Mouse (Mus musculus): Measurements from ENCODE around the gene Nfix.

Gene Nfix

DNA sequence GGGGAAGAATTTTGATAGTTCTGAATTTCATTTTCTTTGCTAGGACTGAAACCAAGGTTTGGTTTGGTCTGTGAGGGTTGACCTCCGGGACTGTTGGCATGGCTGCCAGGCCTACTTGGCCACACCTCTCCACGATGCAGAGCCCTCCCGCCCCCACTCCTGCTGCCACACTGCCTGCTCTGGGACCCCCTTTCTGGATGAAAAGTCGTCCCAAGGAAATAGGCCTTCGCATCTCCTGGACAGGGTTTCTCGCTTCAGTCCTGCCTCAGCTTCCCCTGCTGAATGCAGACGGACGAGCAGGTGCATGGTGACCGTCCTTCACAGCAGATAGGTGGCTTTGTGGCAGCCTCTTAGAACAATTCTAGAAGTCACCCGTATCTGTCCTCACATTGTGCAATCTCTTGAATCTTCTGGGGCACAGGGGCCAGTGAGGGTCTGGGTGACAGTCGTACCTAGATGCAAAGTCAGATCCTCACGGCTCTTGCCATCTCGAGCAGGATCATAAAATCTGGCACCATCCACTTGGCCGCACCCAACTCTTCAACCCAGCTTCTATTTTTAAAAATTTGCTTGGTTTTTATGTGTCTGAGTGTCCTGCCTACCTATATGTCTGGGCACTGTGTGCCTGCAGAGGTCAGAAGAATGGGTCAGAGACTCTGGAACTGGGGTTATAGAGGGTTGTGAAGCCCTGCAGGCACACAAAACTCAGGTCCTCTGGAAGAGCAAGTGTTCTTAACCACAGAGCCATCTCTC, 31.6 kb downstream of the Nfix start:
- DNase-seq (ENCODE audit: low read depth, low spot score) = no peak

DNA sequence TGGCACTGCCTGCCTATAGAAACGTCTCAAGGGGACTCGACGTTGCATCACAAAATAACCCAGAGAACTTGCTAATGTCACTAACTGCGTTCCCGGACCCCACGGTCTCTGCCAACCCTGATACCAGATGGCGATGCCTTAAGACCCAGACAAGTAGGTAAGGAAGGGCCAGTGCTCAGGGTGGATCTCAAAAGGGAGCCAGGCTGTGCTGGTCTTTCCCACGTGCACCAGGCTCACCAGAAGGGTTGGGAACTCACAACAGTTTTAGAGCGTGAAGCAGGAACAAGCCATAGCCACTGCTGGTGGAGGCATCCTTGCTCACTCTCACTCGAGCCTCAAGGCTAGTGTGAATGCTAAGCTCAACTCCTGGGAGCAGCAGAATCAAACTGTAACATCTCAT, 32.9 kb downstream of the Nfix start:
- no peak for DNase-seq (ENCODE audit: low read depth, low spot score)

DNA sequence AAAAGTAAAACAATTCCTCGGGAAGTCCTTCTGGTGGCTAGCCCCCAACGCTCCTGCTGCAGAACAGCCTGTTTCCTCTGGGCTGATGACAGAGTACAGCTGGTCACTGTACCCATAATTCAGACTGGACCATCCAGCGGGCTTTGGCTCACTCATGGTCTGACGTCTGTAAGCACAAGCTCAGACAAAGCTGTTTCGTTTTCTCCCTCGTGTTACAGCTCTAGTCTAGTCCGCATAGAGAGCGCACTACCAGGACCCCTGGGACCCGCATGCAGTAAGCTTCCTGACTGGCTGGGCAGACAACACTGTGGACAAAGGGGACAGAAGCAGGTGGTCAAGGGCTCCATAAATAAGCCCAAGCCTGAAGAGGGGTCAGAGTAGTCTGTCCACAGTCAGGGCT, 33.7 kb downstream of the Nfix start:
- DNase-seq (ENCODE audit: low read depth, low spot score) = no peak

DNA sequence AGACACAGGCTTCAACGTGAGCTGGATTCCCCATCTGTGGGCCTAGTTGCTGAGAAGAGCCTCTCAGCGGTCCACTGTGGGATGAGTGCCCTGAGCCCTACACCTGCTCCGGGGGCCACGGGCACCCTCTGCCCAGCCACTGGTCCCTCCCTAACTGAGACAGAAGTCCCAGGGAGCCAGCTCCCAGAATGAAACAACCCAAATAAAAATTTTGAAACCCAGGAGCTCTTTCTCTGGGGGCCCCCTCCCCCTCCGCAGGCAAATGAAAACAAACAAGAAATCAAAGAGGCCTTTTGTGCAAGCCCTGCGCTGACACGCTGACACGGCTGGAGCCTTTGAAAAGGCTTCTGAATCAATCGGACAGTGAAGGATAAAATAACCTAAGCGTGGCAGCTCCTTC, 34.5 kb downstream of the Nfix start:
- no peak for DNase-seq (ENCODE audit: low read depth, low spot score)

DNA sequence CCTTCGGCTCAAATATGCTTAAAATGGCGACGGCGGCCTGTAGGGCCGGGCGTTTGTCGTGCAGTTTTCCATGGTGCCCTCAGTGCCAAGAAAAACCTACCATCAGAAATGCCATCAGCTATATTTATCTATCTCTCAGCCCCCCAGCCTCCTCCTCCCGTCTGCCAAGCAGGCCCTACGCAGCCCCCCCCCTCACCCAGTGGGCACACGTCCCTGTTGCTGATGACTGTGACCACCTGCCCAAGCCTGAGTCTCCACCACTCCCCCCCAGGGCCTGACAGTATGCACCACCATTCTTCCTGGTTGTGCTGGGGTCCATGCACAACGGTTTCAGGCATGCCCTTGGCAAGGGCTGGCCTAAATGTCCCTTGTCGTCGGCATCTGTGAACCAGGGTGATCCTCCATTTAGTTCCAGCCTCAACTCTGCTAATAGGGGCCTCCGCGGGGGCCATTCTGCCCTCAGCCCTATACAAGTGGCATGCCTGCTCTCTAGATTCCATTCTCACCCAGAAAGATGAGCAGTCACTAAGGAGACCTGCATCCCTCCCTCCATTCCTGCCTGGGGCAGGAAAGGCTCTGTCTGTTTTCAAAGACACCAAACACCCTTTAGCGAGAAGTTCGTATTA, 35.2 kb downstream of the Nfix start:
- no peak for DNase-seq (ENCODE audit: low read depth, low spot score)

DNA sequence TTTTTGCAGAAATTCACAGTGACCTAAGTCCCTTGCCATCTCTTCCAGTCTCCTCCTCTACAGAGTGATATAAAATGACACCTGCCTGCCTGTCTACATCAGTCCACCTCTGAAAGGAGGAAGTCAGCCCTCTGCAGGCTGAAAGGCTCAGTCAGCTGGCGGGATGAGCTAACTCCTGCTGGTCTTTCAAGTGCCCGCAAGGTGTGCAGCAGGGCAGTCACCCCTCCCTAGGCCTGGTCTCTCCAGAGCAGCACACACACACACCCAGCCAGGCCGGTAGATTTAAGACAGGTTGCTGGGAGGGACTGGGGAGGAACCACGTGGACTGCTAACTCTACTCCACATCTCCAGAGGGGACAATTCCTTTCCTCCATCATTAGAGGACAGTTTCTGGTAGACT, 36.0 kb downstream of the Nfix start:
- DNase-seq (ENCODE audit: low read depth, low spot score) = no peak

DNA sequence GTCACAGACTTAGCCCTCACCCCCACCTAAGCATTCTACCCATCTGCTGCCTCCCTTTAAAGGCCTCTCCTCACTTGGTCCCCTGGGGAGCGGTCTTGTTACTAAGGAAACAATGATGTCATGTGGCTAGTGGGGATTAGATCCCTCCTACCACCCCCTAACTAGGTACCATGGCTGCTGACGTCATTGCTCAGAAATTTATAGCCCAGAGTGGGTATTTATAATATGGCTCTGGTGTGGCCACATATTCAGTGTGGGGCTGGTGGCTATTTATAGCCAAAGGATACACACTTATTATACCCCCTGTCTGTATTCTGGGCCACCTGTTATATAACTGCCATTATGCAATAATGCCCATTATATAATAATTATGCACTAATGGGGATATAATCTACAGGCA, 39.2 kb downstream of the Nfix start:
- no peak for DNase-seq (ENCODE audit: low read depth, low spot score)

DNA sequence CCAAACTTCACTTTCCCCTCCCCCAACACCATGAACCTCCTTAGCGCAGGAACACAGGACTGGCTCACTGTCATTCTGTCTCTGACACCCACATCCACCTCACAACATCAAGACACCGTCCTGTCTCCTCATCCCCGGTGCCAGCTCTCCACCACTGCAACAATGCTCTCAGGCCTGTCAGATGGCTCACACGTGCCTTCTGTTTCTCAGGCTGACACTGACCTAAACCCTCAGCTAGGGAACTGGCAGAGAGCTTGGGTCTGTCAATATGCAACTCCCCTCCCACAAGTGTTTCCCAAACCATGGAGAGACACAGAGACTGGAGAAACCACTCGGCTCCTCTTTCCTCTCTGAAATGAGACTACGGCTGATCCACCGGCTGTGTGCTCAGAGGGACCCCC, 39.7 kb downstream of the Nfix start:
- no peak for DNase-seq (ENCODE audit: low read depth, low spot score)

DNA sequence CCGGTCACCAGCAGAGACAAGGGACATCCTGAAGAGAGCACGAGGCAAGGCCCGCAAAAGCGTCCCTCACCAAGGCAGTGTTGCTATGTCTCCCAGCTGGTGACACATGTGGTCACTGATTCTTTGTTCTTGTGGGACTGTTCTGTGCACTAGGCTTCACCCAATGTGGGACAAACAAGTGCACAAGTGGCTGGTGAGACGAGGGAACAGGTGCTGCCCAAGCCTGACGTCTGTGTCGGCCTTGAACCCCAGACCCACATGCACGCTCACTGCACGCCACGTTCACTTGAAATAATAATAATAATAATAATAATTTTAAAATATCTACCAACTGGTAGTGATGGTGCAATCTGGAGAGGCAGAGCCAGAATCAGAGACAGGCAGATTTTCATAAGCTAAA, 40.4 kb downstream of the Nfix start:
- no peak for DNase-seq (ENCODE audit: low read depth, low spot score)

DNA sequence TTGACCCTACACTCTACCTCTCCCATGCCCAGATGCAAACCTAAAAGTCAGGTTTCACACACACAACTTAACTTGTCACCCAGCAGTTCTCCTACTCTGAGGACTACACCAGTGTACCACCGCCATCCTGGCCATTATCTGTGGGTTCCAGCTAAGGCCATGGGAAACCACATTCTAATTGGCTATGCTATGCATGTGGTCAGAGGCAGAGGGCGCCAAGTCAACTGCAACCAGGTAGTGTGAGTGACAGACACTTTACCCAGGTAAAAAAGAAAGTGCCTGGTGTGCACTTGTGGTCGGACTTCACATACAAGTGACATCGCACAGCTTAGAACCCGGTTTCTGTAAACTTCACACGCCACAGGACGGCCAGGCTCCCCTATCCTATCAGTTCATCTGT, 41.0 kb downstream of the Nfix start:
- DNase-seq (ENCODE audit: low read depth, low spot score) = peak; percentile 53

DNA sequence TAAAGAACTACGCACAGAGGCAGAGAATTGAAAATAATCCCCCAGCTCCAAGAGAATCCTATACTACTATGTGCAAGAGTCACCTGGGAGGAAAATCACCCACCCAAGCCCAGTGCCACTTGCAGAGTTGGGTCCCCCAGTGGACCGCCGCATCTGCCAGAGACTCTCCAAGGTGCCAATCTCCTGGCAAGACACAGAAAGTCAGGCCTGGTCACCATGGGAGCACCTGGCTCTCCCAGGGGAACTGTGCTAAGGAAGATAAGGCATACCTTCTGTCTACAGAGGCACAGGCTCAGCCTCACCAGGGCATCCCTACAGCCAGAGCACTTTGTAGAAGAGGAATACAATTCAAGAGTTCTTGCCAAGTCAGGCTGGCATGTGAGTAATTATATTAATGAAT, 41.8 kb downstream of the Nfix start:
- DNase-seq (ENCODE audit: low read depth, low spot score) = no peak

DNA sequence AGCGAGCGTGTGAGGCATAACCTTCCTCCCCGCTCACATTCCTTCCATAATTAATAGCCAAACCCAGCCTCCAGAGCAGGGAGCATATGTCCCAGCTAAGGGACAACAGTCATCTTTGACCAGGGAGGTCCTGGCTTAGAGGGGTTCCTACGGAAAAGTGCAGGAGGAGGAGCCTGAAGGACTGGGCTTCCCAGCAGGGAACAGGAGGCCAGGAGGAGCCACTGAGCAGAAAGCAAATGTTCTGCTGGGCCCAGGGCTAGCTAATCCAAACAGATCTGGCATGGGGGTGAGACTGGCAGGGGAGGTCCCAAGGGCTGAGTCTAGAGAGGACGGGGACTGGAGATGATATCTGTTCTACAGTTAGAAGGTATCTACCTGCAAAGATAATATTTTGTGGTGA, 42.6 kb downstream of the Nfix start:
- DNase-seq (ENCODE audit: low read depth, low spot score) = no peak

DNA sequence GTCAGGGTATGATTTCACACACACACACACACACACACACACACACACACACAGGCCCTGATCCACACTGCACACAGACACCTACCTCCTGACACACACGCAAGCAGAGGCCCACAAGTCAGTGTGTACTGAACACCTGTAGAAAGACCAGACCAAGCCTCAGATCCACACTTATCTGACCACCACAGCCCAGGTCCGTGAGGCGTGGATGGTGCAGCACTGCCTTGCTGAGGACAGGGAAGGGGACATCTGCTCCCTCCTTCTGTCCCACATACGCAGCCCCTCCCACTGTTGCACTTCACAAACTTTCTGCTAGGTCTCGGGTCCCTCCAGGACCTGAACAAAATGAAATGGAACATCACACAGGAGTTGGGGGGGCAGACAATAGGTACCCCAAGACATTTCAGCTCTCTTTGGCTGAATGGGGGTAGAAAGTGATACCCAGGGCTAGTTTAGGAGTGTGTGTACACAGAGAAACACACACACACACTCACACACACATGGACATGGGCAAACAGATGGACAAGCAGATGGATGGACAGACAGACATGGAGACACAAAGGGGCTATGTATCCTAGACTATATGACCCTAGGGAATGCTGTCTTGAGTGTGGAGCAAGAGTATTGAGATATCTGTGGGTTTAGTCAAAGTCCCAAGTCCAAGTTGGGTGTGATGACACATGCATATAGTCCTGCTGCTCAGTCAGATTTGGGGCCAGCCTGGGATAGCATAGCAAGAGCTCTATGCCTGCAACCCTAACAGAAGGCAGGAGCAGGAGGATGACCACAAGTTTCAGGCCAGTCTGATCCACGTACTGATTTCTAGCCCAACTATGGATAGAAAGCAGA, 47.2 kb downstream of the Nfix start:
- DNase-seq (ENCODE audit: low read depth, low spot score) = no peak

DNA sequence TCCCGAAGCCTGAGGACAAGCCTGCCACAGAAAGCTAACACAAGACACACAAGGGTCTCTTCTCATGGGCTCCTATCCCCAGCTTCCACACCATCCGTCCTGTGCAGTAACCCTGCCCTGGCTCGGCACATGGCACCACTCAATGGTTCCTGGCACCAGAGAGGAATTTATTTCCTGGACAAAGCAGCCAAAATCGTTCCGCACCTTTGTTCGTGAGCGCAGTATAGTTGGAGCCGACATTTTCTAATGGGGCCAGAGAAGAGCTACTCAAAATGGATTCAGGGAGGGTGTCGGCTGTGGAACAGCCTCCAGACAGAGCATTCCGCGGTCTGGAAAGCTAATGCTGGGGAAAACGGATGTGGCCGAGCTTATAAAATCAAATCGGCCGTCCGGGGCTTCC, 50.6 kb downstream of the Nfix start:
- no peak for DNase-seq (ENCODE audit: low read depth, low spot score)

DNA sequence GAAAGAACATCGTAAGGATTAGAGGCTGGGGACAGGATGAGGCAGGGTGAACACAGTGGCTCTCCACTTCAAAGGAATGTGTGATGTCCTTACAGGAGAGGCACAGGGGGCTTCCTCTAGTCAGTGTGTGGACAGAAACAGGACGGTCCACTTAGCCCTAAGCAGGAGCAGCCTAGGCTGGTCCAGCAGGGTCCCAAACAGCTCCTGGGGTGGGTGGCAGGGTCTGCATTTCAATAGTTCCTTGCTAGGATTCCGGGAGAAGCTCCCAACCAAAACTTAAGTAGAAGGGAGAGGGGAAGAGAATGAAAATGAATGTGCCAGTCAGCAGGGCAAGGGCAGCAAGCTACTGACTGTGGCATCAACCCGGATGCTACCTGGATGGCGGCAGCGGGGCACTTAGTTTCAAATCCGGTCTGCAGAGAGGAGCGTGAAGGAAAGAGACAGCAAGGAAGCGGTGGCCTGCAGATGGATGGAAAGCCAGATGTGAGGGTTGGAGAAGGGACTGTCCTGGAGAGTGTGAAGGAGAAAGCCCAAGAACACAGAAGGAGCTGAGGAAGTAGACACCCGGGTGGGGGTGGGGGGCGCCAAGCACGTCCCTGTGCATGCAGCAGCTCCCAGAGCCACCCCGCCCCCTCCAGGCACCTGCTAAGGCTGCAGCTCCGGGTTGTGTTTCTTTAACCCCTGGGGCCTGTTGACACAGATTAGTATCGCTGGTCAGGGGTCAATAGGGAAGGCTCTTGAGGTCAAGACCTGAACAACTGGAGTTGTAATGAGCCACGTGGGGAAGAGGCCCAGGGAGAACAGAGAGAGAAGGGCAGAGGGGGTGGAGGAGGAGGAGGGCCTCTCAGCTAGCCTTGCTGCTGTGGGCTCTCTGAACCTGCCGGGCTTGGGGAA, 54.9 kb downstream of the Nfix start:
- peak; percentile 48 for DNase-seq (ENCODE audit: low read depth, low spot score)

DNA sequence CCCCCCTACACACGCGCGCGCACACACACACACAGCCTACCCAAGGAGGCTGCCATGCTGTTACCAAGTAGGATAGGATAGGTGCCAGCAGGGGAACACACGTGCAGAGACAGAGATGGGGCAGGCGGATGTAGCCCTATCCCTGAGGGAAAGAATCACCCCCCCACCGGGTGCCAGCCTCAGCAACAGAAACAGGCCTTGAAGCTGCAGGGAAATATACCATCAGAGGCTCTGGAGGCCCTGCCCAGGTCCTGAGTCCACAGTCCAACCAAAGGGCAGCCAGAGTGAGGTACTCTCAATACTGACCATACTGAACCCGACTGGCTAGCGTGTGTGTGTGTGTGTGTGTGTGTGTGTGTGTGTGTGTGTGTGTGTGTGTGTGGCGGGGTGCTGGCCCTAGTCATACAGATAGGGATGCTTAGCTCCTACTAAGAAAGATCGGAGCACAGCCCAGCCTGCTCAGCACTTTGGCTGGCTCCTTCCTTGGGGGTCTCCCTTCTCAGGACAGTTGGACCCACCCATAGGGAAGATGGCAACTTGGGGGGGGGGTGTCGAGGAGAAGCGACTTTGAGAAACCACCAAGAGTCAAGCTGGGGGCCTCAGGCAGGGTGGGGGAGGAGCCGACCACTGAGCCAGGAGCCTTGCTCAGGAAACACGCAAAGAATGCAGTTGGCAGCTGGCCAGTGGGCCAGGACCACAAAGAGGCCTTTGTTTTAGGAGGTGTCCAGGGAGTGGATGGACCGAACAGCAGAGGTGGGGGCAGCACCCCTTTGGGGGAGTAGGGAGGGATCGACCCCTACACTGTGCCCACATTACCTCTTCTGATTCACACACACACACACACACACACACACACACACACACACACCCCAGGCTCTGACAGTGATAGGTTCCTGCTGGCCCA, 56.4 kb downstream of the Nfix start:
- DNase-seq (ENCODE audit: low read depth, low spot score) = peak; percentile 23

DNA sequence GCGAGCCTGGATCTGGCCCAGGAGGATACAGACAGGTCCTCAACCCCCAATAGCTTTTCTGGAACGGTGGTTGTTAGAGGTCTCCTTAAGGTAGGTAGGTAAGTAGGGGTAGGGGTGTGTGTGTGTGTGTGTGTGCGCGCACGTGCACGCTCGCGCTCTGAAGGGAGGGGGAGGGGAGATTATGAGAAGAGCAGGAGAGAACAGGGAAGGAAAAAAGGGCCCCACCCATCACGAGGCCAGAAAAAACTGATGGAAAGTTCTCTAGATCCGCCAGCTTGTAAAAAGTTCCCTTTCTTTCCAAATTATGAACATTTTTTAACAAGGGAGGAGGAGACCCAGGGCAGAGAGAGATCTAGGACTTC, 57.1 kb downstream of the Nfix start:
- no peak for DNase-seq (ENCODE audit: low read depth, low spot score)

DNA sequence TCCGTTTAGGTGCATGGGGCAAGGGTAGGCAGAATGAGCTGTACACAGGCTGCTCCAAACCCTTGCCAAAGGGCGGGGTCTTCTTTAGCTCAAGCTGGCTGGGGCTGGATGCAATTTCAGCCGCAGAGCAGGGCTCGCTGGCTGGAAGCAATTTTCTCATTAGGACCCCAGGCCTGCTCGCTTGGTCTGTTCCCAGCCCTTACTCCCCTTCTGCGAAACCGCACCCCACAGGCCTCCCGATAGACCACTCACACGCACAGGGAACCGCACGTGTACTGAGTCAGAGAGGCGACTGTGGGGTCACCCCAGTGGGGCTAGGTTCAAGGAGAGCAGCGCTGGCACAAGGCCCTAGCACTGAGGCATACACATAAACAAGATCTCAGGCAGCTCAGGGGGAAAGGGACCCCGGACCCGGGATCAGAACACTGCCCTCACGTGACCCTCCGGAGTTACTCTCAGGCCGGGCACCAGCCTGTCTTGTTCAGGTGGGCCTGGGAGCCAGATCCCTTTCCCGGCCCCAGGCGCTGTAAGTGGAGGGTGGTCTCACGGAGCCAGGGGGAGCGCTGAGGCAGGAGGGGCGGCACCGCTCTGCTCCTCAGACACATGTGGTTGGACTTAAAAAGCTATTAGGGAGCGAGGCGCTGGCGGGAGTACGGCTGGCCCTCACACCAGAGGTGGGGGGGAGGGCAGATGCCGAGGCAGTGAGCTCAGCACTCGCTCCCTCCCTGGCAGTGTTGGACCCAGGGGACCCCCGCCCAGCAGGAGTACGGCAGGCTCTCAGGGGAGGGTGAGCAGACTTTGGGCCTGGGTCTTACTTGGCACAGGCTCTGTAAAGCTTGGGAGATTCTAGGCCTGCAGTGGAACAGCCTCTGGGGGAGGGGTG, 57.7 kb downstream of the Nfix start:
- DNase-seq (ENCODE audit: low read depth, low spot score) = peak; percentile 63

DNA sequence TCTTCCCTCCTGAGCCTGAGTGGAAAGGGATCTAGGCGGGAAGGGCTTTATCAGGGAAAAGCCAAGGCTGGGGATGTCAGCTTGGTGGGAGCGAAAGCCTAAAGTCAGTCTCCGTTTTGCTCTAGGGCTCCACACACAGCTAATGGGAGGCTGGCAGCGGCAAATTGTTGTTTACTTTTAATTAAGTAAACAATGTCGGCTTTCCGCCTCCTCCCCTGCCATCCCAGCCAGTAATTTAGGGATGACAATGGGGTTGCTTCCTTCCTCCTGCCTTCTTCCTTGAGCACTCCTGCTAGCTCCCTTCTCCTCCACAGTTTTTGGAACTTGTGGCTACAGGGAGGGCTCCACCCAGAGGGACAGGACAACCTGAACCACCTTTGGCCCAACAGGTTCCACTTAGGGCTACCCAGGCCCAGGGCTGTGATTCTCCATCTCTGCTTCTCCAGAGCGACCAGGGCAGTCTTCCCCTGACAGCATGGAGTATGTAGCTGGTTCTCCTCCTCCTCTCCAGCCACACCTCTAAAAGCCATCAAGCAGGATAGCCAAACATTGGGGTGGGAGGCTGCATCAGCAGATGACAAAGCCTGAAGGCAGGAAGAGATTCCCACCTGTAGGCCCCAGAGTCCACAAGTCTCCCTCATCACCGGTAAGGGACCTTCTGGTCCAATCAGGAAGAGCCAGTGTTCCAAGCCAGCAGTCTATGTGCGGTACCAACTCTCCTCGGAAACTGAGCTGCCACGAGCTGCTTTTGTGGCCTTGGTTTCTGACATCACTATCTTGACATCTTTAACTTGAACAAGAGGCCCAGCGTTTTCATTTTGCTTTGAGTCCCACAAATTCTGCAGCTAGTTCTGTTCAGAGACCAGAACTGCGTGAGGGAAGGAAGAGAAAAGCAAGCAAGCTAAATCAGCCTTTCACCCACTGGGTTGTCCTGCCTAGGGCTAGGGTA, 59.0 kb downstream of the Nfix start:
- DNase-seq (ENCODE audit: low read depth, low spot score) = no peak
